Mouse (Mus musculus) forebrain, embryonic 10.5 days (tissue): ENCODE measurements around the gene Bex6. TPM values are rescaled to one million over a fixed set of nuclear protein-coding genes. Genes with fewer than 3 reads are reported as not detected.

ENCODE experiments used
- DNase-seq: peaks from one replicate; pipeline ENCODE4 v3.0.0-alpha.2; 2017; ENCODE audit warnings: low spot score; ENCODE audit errors: extremely low spot score
- H3K27ac ChIP-seq: fragments of 300-500 bp; sonication (generic); 2 replicates; pipeline ENCODE4 v1.5.1; 2016; ENCODE audit warnings: mild to moderate bottlenecking
- H3K27me3 ChIP-seq: fragments of 300-500 bp; sonication (generic); 2 replicates; pipeline ENCODE4 v1.6.1; 2016; ENCODE audit warnings: mild to moderate bottlenecking; ENCODE audit not compliant: poor library complexity, severe bottlenecking
- H3K36me3 ChIP-seq: fragments of 300-500 bp; sonication (generic); replicated peaks from 2 replicates; pipeline ENCODE4 v1.6.1; 2016; ENCODE audit warnings: mild to moderate bottlenecking, moderate library complexity
- H3K4me1 ChIP-seq: fragments of 300-500 bp; sonication (generic); 2 replicates; pipeline ENCODE4 v1.6.1; 2016
- H3K4me3 ChIP-seq: fragments of 300-500 bp; sonication (generic); 2 replicates; pipeline ENCODE4 v1.5.1; 2016; ENCODE audit warnings: mild to moderate bottlenecking, moderate library complexity
- H3K9me3 ChIP-seq: fragments of 300-500 bp; sonication (generic); 2 replicates; pipeline ENCODE4 v1.6.1; 2016; ENCODE audit warnings: mild to moderate bottlenecking, moderate library complexity
- WGBS: fragments of 180-500 bp; shearing (Covaris S2); methylation state at CpG from one replicate; pipeline ENCODE4 v1.1.7; 2016; 5-methylcytosine and 5-hydroxymethylcytosine counted together
- polyA plus RNA-seq: library from polyadenylated mRNA; unstranded; fragments of >200 nt; fragmentation: Nextera tagmentation; extraction: Ambion mirVana; gene quantifications from 2 replicates; pipeline ENCODE4 v1.2.1, GENCODE M21; 2016

The Bex6 gene
- 0.62 TPM in 1 of 2 replicates, not detected in the other for polyA plus RNA-seq

DNA sequence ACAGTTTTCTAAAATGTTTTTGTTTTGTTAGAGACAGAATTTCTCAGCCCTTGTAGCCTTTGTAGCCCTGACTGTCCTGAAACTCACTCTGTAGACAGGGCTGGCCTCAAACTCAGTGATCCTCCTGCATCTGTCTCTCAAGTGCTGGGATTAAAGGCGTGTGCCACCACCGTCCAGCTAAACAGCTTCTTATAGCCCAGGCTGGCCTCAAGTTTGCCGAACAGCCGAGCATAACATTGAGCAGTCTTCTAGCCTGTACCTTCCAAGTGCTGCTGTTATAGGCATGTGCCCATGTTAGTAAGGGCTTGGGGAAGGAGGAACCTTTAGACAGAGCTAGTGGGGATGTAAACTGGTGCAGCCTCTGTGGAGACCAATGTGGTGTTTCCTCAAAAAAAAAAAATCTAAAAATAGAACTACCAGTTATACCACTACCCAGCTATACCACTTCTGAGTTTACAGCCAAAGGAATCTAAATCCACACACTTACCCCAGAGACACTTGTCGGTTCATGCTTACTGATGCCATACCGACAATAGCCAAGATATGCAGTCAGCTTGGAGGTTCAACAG, at the start of gene Bex6:
Gene Bex6 (plus strand): TSS at position 491 of the 569 bp plus-strand sequence.
- WGBS = 88% methylated on average over 6 of the region's 6 CpGs
- DNase-seq = no peak
- peaks cover 22% of the 10 kb centered on the region for H3K4me1 ChIP-seq

DNA sequence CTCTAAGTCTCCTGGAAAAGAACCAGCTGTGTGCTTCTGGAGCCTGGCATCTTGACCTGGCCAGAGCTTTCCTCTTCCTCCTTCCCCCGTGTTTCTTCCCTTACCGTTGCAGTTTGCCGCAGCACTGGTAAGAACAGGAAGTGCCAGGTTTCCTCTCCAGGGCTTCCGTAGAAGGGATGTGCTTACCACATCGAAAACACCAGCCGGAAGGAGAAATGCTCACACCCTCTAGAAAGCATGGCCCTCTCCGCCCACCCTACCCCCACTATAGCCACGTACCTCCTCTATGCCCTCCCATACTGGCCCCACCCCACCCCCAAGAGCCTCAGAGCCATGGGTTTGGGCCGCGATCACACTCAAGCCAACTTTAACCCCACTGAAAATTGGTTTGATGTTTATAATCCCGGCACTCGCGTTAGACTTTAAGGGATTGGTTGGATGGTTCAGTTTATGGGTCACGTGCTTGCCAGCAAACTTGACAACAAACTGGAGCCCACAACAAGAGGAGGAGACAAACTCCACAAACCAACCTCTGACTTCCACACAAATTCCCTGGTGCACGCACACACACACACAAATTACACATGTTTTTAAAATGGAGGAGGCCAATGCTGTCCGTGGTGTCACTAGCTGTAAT, 49.3 kb upstream of the Bex6 start:
- H3K4me3 ChIP-seq = no peak overlapping the region
- WGBS = 79% methylated on average over 16 of the region's 16 CpGs
- H3K27ac ChIP-seq = no peak overlapping the region
- no peak for DNase-seq
- no peaks in the 10 kb centered on the region for H3K9me3 ChIP-seq
- H3K4me1 ChIP-seq = no peaks in the 10 kb centered on the region
- H3K36me3 ChIP-seq = no peaks in the 10 kb centered on the region
- H3K27me3 ChIP-seq = no peaks in the 10 kb centered on the region

More for the DNA sequence above, at the start of gene Bex6:
- Histone ChIP-seq H3K36me3 (no peaks in the 10 kb centered on the region), H3K27ac (no peak within 1 kb of the TSS), H3K27me3 (no peaks in the 10 kb centered on the region), H3K4me3 (no peak within 1 kb of the TSS), H3K9me3 (peaks cover 5% of the 10 kb centered on the region)

DNA sequence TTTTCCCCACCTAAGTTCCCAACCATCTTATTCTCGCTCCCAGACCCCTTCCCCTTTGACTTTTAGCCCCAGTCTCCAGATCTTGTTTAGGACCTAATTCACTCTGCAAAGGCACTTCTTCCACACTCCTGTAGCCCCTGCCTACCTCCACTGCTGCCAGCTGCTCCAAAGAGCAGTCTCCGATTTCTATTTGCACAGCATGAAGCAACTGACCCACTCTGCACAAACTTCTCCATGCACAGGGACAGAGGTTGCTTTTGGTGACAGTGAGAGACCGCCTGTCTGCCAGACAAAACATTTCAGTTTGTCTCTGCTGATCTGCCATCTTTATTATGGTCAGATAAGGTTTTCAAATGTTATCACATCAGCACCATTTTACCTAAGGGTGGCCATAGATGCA, 46.5 kb upstream of the Bex6 start:
- WGBS = 94% methylated on average over 3 of the region's 3 CpGs
- H3K4me3 ChIP-seq = no peak overlapping the region
- no peaks in the 10 kb centered on the region for H3K9me3 ChIP-seq
- no peak for DNase-seq
- H3K27me3 ChIP-seq = no peaks in the 10 kb centered on the region
- H3K27ac ChIP-seq = no peak overlapping the region
- H3K36me3 ChIP-seq = no peaks in the 10 kb centered on the region
- H3K4me1 ChIP-seq = no peaks in the 10 kb centered on the region

DNA sequence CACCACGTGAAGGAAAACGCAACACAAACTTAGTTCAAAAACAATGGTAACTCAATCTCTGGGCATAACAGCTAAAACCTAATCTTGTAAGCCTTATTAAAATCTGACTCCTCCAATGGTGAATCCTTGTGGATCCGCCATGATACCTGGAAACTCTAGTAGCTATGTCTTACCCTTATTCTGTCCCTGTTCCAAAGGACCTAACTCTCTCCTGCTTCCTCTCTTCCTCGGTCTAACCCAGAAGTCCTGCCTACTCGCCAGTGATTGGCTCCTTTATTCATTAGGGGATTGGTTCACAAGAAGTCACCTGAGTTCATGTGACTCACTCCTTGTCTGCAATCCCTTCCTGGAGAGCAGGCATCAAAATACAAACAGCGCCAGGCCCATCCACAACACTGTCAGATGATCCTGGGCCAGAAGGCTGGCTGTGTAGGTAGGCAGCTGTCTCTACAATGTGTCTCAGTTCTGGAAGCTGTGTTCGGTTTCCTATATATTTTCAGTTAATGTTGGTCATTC, 43.7 kb upstream of the Bex6 start:
- WGBS = 84% methylated on average over 7 of the region's 7 CpGs
- Histone ChIP-seq H3K4me3 (no peak overlapping the region), H3K27ac (no peak overlapping the region), H3K4me1 (no peaks in the 10 kb centered on the region), H3K27me3 (no peaks in the 10 kb centered on the region), H3K36me3 (no peaks in the 10 kb centered on the region), H3K9me3 (no peaks in the 10 kb centered on the region)
- no peak for DNase-seq

DNA sequence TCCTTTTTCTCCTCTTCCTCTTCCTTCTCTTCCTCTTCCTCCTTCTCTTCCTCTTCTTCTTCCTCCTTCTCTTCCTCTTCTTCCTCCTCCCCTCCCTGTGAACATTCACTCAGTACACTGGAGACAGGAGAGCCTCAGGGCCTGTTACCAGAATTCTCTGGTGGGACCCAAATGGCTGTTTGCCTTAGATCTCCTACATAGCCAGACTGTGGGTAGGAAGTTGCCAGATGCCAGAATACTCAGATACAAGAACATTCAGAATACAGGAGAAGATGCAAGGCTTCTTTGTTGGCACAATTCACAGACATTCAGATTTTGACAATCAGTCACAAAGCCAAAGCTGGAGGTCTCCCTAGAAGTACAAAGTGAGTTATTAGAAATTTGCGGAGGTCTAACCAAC, 40.7 kb upstream of the Bex6 start:
- peaks cover 12% of the 10 kb centered on the region for H3K36me3 ChIP-seq
- H3K9me3 ChIP-seq = peaks cover 12% of the 10 kb centered on the region
- 94% methylated on average over 1 of the region's 1 CpGs for WGBS
- no peak overlapping the region for H3K4me3 ChIP-seq
- no peaks in the 10 kb centered on the region for H3K4me1 ChIP-seq
- H3K27me3 ChIP-seq = no peaks in the 10 kb centered on the region
- H3K27ac ChIP-seq = no peak overlapping the region
- DNase-seq = no peak

DNA sequence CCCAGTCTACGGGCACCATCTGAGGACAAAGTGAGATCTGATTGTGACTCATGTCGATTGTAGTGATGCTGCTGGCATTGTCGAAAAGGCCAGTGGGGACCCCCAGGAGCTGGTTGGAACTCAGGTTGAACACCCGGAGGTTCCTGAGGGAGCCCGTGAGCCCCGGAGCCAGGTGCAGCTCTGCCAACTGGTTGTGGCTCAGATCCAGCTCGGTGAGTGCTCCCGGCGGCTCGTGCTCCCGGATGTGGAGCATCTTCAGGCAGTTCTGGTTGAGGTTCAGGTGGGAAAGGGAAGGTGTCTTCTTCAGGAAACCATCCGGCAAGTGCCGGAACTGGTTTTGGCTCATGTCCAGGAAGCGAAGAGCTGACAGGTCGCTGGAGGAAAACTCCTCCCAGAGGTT, 35.9 kb upstream of the Bex6 start:
- WGBS = 96% methylated on average over 15 of the region's 15 CpGs
- Histone ChIP-seq H3K4me1 (0 out of 2 replicates have a peak, but pooled peaks cover 7% of the 10 kb centered on the region), H3K36me3 (peaks cover 21% of the 10 kb centered on the region), H3K4me3 (no peak overlapping the region), H3K27ac (no peak overlapping the region), H3K27me3 (no peaks in the 10 kb centered on the region), H3K9me3 (peaks cover 20% of the 10 kb centered on the region)
- no peak for DNase-seq

DNA sequence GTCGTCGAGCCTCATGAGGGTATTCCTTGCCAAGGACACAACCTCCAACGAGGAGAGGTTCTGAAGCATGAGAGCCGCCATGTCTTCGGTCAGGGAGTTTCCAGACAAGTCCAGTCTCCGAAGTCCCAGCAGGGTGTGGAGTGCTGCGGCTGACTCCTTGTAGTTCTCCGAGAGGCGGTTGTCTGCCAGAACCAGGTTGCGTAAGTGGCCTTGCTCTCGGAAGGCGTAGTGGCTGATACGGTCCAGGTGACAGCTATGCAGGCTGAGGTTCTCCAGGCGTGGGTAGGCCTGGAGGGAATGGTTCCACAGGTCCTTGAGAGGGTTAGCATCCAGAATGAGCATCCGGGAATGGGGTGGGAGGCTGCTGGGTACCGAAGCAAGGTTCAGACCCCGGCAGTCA, 35.0 kb upstream of the Bex6 start:
- no peak overlapping the region for H3K4me3 ChIP-seq
- no peak overlapping the region for H3K27ac ChIP-seq
- DNase-seq = no peak
- peaks cover 21% of the 10 kb centered on the region for H3K36me3 ChIP-seq
- no peaks in the 10 kb centered on the region for H3K27me3 ChIP-seq
- 94% methylated on average over 17 of the region's 17 CpGs for WGBS
- peaks cover 20% of the 10 kb centered on the region for H3K9me3 ChIP-seq
- H3K4me1 ChIP-seq = 0 out of 2 replicates have a peak, but pooled peaks cover 7% of the 10 kb centered on the region

DNA sequence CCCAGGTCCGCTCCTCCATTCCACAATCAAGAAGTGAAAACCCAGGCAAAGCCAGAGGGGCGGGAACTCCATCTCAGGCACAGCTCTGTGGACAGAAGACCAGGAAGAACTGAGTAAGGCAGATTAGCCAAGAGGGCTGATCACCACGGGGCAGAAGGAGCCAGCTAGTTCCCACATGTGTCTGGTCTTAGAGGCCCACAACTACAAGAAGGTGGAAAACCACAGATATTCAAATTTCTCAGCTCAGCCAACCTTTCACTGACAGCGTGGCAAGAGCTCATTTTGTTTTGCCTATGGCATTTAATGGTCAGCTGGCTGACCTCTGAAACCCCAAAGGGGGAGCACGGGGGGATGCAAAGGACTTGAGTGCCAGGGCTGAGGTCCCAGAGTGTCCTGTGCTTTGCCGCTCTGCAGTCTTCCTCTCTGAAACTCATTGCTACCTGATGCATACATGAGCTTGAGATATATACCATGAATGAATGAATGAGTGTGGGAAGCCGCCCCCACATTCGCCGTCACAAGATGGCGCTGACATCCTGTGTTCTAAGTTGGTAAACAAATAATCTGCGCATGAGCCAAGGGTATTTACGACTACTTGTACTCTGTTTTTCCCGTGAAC, 31.9 kb upstream of the Bex6 start:
- 55% methylated on average over 12 of the region's 13 CpGs for WGBS
- 0 out of 2 replicates have a peak, but pooled peaks cover 7% of the 10 kb centered on the region for H3K4me1 ChIP-seq
- peaks cover 21% of the 10 kb centered on the region for H3K36me3 ChIP-seq
- no peaks in the 10 kb centered on the region for H3K27me3 ChIP-seq
- H3K27ac ChIP-seq = peak overlapping the region; percentile 2; the same call in 1 of the 2 replicates
- H3K9me3 ChIP-seq = peaks cover 20% of the 10 kb centered on the region
- H3K4me3 ChIP-seq = peak overlapping the region; percentile 32
- DNase-seq = peak; percentile 26

DNA sequence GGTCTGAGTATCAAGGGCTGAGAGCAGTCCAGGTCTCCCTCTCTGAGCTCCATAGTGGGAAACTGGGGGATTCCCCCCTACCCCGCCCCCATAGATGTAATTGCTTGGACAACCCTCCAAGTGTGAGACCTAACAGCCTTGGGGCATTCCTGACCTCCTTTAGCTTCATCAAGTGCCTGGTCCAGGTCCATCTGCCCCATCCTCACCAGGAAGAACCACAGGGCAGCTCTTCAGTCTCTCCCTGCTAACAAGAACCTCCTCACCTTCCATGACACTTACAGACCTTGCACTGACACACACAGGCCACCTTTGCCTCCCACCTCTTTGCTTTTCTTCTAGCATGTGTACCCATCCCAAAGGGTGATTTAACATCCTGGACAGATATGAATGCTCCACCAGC, 25.6 kb upstream of the Bex6 start:
- Histone ChIP-seq H3K4me3 (no peak overlapping the region), H3K27me3 (no peaks in the 10 kb centered on the region), H3K36me3 (no peaks in the 10 kb centered on the region), H3K27ac (no peak overlapping the region), H3K4me1 (no peaks in the 10 kb centered on the region), H3K9me3 (no peaks in the 10 kb centered on the region)
- no peak for DNase-seq
- WGBS = 78% methylated on average over 1 of the region's 1 CpGs

DNA sequence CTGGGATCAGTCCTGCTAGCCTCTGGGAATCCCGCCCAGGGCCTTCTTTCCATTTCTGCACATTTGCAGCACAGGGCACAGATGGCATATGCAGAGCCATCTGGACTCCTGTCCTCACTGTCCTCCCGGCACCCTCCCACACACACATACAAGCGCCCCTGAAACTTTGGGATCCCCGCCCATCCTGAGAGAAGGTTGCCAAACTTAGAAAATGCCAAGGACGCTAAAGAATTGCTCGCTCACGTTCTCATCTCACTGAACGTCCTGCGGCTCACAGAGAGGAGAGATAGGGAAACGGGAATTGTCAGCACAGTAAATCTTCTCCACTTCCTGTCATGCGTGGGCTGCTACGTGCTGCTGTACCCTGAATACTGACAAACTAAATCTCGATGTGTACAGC, 25.2 kb upstream of the Bex6 start:
- H3K9me3 ChIP-seq = no peaks in the 10 kb centered on the region
- H3K27ac ChIP-seq = no peak overlapping the region
- no peaks in the 10 kb centered on the region for H3K27me3 ChIP-seq
- no peaks in the 10 kb centered on the region for H3K36me3 ChIP-seq
- H3K4me3 ChIP-seq = no peak overlapping the region
- no peak for DNase-seq
- H3K4me1 ChIP-seq = no peaks in the 10 kb centered on the region
- 89% methylated on average over 13 of the region's 13 CpGs for WGBS

DNA sequence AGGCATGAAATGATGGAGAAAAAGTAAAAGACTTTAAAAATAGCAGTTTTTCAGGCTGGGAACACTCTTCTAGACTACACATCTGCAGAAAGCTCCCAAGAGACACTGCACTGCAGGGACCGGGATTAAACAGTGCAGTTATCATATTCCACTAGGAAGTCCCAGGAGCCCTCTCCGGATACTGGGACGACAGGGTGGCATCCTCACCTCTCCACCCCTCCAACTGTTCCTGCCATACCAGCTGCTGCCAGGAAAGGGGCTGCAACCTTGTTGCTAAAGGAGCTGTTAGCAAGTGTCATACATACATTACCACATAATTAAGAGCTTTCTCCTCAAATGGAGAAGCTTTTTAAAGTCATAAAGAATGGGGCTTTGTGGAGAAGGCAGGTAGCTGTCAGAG, 22.9 kb upstream of the Bex6 start:
- DNase-seq = no peak
- Histone ChIP-seq H3K4me3 (no peak overlapping the region), H3K4me1 (no peaks in the 10 kb centered on the region), H3K9me3 (no peaks in the 10 kb centered on the region), H3K36me3 (no peaks in the 10 kb centered on the region), H3K27ac (no peak overlapping the region), H3K27me3 (no peaks in the 10 kb centered on the region)
- whole genome bisulfite sequencing = 75% methylated on average over 3 of the region's 3 CpGs

DNA sequence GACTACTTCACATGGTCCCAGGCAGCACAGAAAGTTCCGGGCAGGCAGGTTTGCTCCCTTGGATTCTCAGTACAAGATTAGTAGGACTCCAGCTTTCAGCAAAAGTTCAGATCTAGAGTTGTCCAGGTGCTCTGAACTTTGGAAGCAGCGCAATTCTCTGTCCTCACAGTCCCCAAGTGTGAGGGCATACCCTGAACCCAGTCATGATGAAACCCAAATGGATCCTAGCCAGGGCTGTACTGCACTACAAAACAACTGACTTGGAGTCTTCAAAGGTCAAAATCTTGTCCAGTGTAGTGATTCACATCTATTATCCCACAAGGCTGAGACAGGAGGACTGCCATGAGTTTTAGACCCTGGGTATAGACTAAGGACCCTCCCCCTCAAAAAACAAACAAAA, 22.3 kb upstream of the Bex6 start:
- H3K4me1 ChIP-seq = no peaks in the 10 kb centered on the region
- no peaks in the 10 kb centered on the region for H3K36me3 ChIP-seq
- no peak overlapping the region for H3K4me3 ChIP-seq
- H3K27me3 ChIP-seq = no peaks in the 10 kb centered on the region
- WGBS = 89% methylated on average over 2 of the region's 2 CpGs
- no peaks in the 10 kb centered on the region for H3K9me3 ChIP-seq
- no peak overlapping the region for H3K27ac ChIP-seq
- DNase-seq = no peak

DNA sequence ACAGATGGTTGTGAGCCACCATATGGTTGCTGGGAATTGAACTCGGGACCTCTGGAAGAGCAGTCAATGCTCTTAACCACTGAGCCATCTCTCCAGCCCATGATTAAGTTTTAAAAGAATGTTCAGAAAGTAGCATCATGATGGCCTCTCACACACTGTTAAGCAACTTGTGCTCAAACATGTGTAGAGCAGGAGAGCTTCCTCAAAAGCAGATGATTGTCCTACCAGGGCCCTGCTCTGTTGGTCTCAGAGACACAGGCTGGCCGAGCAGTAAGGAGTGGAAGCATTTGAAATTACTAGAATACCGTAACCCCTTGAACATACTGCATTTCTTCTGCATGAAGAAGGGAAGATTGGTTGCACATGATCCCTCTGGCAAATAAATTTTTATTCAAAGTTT, 20.7 kb upstream of the Bex6 start:
- DNase-seq = no peak
- H3K9me3 ChIP-seq = no peaks in the 10 kb centered on the region
- no peak overlapping the region for H3K4me3 ChIP-seq
- H3K4me1 ChIP-seq = peaks cover 4% of the 10 kb centered on the region; the same call in 1 of the 2 replicates
- 94% methylated on average over 3 of the region's 3 CpGs for WGBS
- no peaks in the 10 kb centered on the region for H3K36me3 ChIP-seq
- peaks cover 1% of the 10 kb centered on the region; the same call in 1 of the 2 replicates for H3K27me3 ChIP-seq
- H3K27ac ChIP-seq = no peak overlapping the region
